ENCODE assay signal across 9 mouse cellular contexts in genomic region chr6:88190310-88191023, GRCm38 (mm10). TPM values are rescaled to one million over a fixed set of nuclear protein-coding genes. Genes with fewer than 3 reads are reported as not detected.
A peak's percentile ranks its signal among the peaks of the same experiment; 100 is the strongest.
DNase-seq lines count a peak whose midpoint lies in the region; ATAC-seq lines count a peak whose summit lies in the region.
"Had no signal": no experiment of that assay in that cellular context is flagged by ENCODE, and none has a peak within 500 bp of the region (broad histone marks: within the 10 kb centered on the region; RNA-seq: fewer than 3 reads in every experiment).

No protein-coding gene starts in this region.

- WGBS in embryonic facial prominence, embryonic 12.5 days, result 3% methylated on average over 49 of the region's 49 CpGs
- WGBS in intestine, embryonic 14.5 days, result 4% methylated on average over 49 of the region's 49 CpGs

- peaks cover 22% of the 10 kb centered on the region for H3K4me1 ChIP-seq in embryonic facial prominence, embryonic 12.5 days
- H3K4me1 ChIP-seq in intestine, embryonic 14.5 days (replicated peaks; ENCODE audit: control insufficient read depth, insufficient read depth, low read length), result peaks cover 12% of the 10 kb centered on the region

- no peaks in the 10 kb centered on the region for H3K36me3 ChIP-seq in embryonic facial prominence, embryonic 12.5 days
- no peaks in the 10 kb centered on the region for H3K36me3 ChIP-seq in intestine, embryonic 14.5 days (ENCODE audit: control insufficient read depth, insufficient read depth, low read length)

- peak overlapping the region; percentile 7; the same call in 1 of the 2 replicates for H3K9ac ChIP-seq in embryonic facial prominence, embryonic 12.5 days
- H3K9ac ChIP-seq in intestine, embryonic 14.5 days (ENCODE audit: low read length), result no peak overlapping the region

- peak overlapping the region; percentile 74 for H3K4me2 ChIP-seq in embryonic facial prominence, embryonic 12.5 days (replicated peaks)
- H3K4me2 ChIP-seq in intestine, embryonic 14.5 days (ENCODE audit: low read length), result peak overlapping the region; percentile 72

- no peaks in the 10 kb centered on the region for H3K9me3 ChIP-seq in embryonic facial prominence, embryonic 12.5 days
- H3K9me3 ChIP-seq in intestine, embryonic 14.5 days (ENCODE audit: control insufficient read depth, low read length), result no peaks in the 10 kb centered on the region

- no peak for ATAC-seq in embryonic facial prominence, embryonic 12.5 days (ENCODE audit: insufficient number of reproducible peaks, insufficient read depth, low FRiP score, low TSS enrichment)
- 0 out of 2 replicates have a peak, but pooled peaks have one; percentile 10 for ATAC-seq in intestine, embryonic 14.5 days (replicated peaks; ENCODE audit: low FRiP score, low TSS enrichment, low read depth)
- ATAC-seq in megakaryocyte progenitor cell, adult 5-6 weeks (replicated peaks; ENCODE audit: poor library complexity), result 0 out of 2 replicates have a peak, but pooled peaks have one; percentile 2
- ATAC-seq in frontal cortex, adult (ENCODE audit: low TSS enrichment), result no peak

- H3K4me3 ChIP-seq in embryonic facial prominence, embryonic 12.5 days, result peak overlapping the region; percentile 45; the same call in 1 of the 2 replicates
- peak overlapping the region; percentile 45; the same call in 1 of the 2 replicates for H3K4me3 ChIP-seq in intestine, embryonic 14.5 days (ENCODE audit: low read depth, low read length)

- DNase-seq in MN1 (ENCODE audit: low spot score), result peak; percentile 60
- peak; percentile 65 for DNase-seq in intestine, embryonic 14.5 days (ENCODE audit: low spot score)
- no peak for DNase-seq in layer of hippocampus, adult 9-11 months
- no peak for DNase-seq in layer of hippocampus, postnatal 14 days (ENCODE audit: low spot score in 2 of 2)
- DNase-seq in spleen, postnatal 14 days (ENCODE audit: low spot score in 2 of 2), result no peak

- no peak overlapping the region for H3K27ac ChIP-seq in embryonic facial prominence, embryonic 12.5 days
- no peak overlapping the region for H3K27ac ChIP-seq in intestine, embryonic 14.5 days (ENCODE audit: low read depth)
- H3K27ac ChIP-seq: macrophage had no signal

- H3K27me3 ChIP-seq in embryonic facial prominence, embryonic 12.5 days, result peaks cover 90% of the 10 kb centered on the region
- peaks cover 84% of the 10 kb centered on the region for H3K27me3 ChIP-seq in intestine, embryonic 14.5 days (replicated peaks; ENCODE audit: control insufficient read depth, insufficient read depth, low read length)

RNA-seq across cellular contexts. Expression of gene Gata2, which starts 3.2 kb away (rescaled TPM):
- polyA plus RNA-seq in embryonic facial prominence, embryonic 12.5 days (2016; fragmentation: Nextera tagmentation; extraction: Ambion mirVana), result 40.3 and 50.4 TPM in 2 replicates
- 3.7 and 4.7 TPM in 2 replicates for polyA plus RNA-seq in intestine, embryonic 14.5 days (2014; fragmentation: Nextera tagmentation; extraction: Ambion mirVana)
- 11.2 and 19.8 TPM in 2 replicates for total RNA-seq in megakaryocyte progenitor cell, adult 5-6 weeks (2015)
- total RNA-seq in megakaryocyte progenitor cell, adult 5-6 weeks (2017), result 6.0 and 10.1 TPM in 2 replicates
- 1 to 10 TPM; 7.0 to 7.6 TPM for total RNA-seq in layer of hippocampus, postnatal 14 days (2021)

RNA-seq across cellular contexts. Expression of gene Dnajb8, which starts 31.6 kb away (rescaled TPM):
- polyA plus RNA-seq in embryonic facial prominence, embryonic 12.5 days (2016; fragmentation: Nextera tagmentation; extraction: Ambion mirVana), result not detected in 2 replicates
- polyA plus RNA-seq in intestine, embryonic 14.5 days (2014; fragmentation: Nextera tagmentation; extraction: Ambion mirVana), result not detected in 2 replicates
- total RNA-seq in megakaryocyte progenitor cell, adult 5-6 weeks (2015), result not detected in 2 replicates
- not detected in 2 replicates for total RNA-seq in megakaryocyte progenitor cell, adult 5-6 weeks (2017)
- total RNA-seq in layer of hippocampus, postnatal 14 days (2021), result not detected
- polyA plus RNA-seq: macrophage had no signal

Comparison
In these comparisons a context has a peak if more than half of its experiments do, and no peak if none do; other contexts are left out.
1. DNase-seq: peak in MN1 (single experiment) and intestine, embryonic 14.5 days (single experiment); none in layer of hippocampus, adult 9-11 months (single experiment), layer of hippocampus, postnatal 14 days (0 of 2) and spleen, postnatal 14 days (0 of 2).
2. ATAC-seq: peak in intestine, embryonic 14.5 days (single experiment) and megakaryocyte progenitor cell, adult 5-6 weeks (single experiment); none in embryonic facial prominence, embryonic 12.5 days (single experiment) and frontal cortex, adult (single experiment).